Mouse (Mus musculus) mature B cell (primary cell): ENCODE results near the gene Mrfap1.

Experiments
- in situ Hi-C: fragments of 300-500 bp; cut with MboI; formaldehyde crosslinking; loops from 2 replicates; pipeline ENCODE4 v1.14.3; 2019

Mrfap1 gene

GRCm38 (mm10) chr5:36779512-36779911, 17.1 kb downstream of the Mrfap1 start:
- in situ Hi-C loops, result no loop called here

GRCm38 (mm10) chr5:36778901-36779300, 17.7 kb downstream of the Mrfap1 start:
- in situ Hi-C loops, result no loop called here

- in situ Hi-C loops, result no loop called here
These were observed 19.4 kb downstream of the Mrfap1 start for GRCm38 (mm10) chr5:36777186-36777585.

- in situ Hi-C loops, result no loop called here
These were observed 20.5 kb downstream of the Mrfap1 start for GRCm38 (mm10) chr5:36776021-36776575.

GRCm38 (mm10) chr5:36775317-36775716, 21.3 kb downstream of the Mrfap1 start:
- in situ Hi-C loops, result no loop called here

GRCm38 (mm10) chr5:36772586-36772985, 24.0 kb downstream of the Mrfap1 start:
- in situ Hi-C loops, result no loop called here

- in situ Hi-C loops, result no loop called here
These were observed 27.0 kb downstream of the Mrfap1 start for GRCm38 (mm10) chr5:36769603-36770002.

- in situ Hi-C loops, result no loop called here
These were observed 29.4 kb downstream of the Mrfap1 start for GRCm38 (mm10) chr5:36766958-36767703.

- in situ Hi-C loops, result no loop called here
These were observed 36.7 kb downstream of the Mrfap1 start for GRCm38 (mm10) chr5:36759848-36760247.

- in situ Hi-C loops, result no loop called here
These were observed 39.5 kb downstream of the Mrfap1 start for GRCm38 (mm10) chr5:36757033-36757432.

GRCm38 (mm10) chr5:36750119-36751078, 46.2 kb downstream of the Mrfap1 start:
- in situ Hi-C loops, result no loop called here

GRCm38 (mm10) chr5:36748536-36749061, 48.0 kb downstream of the Mrfap1 start, which contains the start of gene Bloc1s4:
Bloc1s4 (minus strand) TSS chr5:36748650.
- in situ Hi-C loops, result no loop called here

GRCm38 (mm10) chr5:36747794-36748535, 48.6 kb downstream of the Mrfap1 start:
- in situ Hi-C loops, result no loop called here

GRCm38 (mm10) chr5:36747071-36747470, 49.5 kb downstream of the Mrfap1 start:
- in situ Hi-C loops, result no loop called here
